Mouse (Mus musculus): ENCODE data around the gene S1pr2. TPM values are rescaled to one million over a fixed set of nuclear protein-coding genes. Genes with fewer than 3 reads are reported as not detected.

Gene S1pr2
- total and polyA plus RNA-seq, 2 experiments from 2014 or later = 4.0 to 5.1 TPM

DNA sequence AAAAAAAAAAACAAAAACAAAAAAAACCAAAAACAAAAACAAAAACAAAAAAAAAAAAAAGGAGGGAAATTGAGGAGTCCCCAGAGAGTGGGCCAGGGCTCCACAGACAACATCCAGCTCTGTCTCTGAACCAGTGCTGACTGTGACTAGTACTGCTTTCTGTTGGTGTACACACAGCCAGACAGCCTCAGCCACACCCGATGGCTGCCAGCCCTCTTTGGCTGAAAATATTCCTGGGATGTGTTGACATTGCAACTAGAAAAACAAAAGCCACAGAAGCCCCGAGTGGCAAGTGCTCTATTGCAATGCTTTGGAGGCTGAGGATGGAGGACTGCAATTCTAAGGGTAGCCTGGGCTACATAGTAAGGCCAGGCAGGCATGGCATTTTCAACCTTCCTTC is 33.8 kb upstream of the S1pr2 start:
- DNase-seq (no peak), ATAC-seq (no peak)
- Histone ChIP-seq H3K27me3 (ENCODE audit: insufficient read depth, low read length) (peaks cover 6% of the 10 kb centered on the region; the same call in 1 of the 2 replicates), H3K27ac (ENCODE audit: low read depth, low read length) (no peak overlapping the region), H3K9me3 (ENCODE audit: low read length) (no peaks in the 10 kb centered on the region), H3K4me3 (ENCODE audit: low read depth, low read length) (no peak overlapping the region), H3K36me3 (ENCODE audit: insufficient read depth) (peaks cover 34% of the 10 kb centered on the region), H3K9ac (no peak overlapping the region), H3K4me1 (ENCODE audit: insufficient read depth) (no peaks in the 10 kb centered on the region), H3K4me2 (ENCODE audit: low read depth) (no peak overlapping the region)
- WGBS = 65% methylated on average over 2 of the region's 2 CpGs
- no peak for TF ChIP-seq CTCF (IDR thresholded peaks at IDR 0.05; ENCODE audit: low read depth)

- DNase-seq (no peak), ATAC-seq (no peak)
- TF ChIP-seq CTCF (IDR thresholded peaks at IDR 0.05; ENCODE audit: low read depth) = no peak
- no peaks in the 10 kb centered on the region for H3K4me1 ChIP-seq (ENCODE audit: insufficient read depth)
- no peak overlapping the region for H3K9ac ChIP-seq
- 78% methylated on average over 7 of the region's 7 CpGs for WGBS
- no peak overlapping the region for H3K4me3 ChIP-seq (ENCODE audit: low read depth, low read length)
- peaks cover 44% of the 10 kb centered on the region for H3K36me3 ChIP-seq (ENCODE audit: insufficient read depth)
- no peak overlapping the region for H3K27ac ChIP-seq (ENCODE audit: low read depth, low read length)
- H3K4me2 ChIP-seq (ENCODE audit: low read depth) = no peak overlapping the region
- no peaks in the 10 kb centered on the region for H3K9me3 ChIP-seq (ENCODE audit: low read length)
- H3K27me3 ChIP-seq (ENCODE audit: insufficient read depth, low read length) = no peaks in the 10 kb centered on the region
Observed at GRCm38 (mm10) chr9:21008007-21008406, 31.4 kb upstream of the S1pr2 start.

GRCm38 (mm10) chr9:21007313-21007952 is 30.9 kb upstream of the S1pr2 start:
- no peaks in the 10 kb centered on the region for H3K9me3 ChIP-seq (ENCODE audit: low read length)
- H3K4me3 ChIP-seq (ENCODE audit: low read depth, low read length) = no peak overlapping the region
- no peak overlapping the region for H3K9ac ChIP-seq
- no peak for ATAC-seq
- H3K27ac ChIP-seq (ENCODE audit: low read depth, low read length) = no peak overlapping the region
- H3K36me3 ChIP-seq (ENCODE audit: insufficient read depth) = peaks cover 44% of the 10 kb centered on the region
- H3K4me2 ChIP-seq (ENCODE audit: low read depth) = no peak overlapping the region
- 94% methylated on average over 10 of the region's 10 CpGs for WGBS
- H3K4me1 ChIP-seq (ENCODE audit: insufficient read depth) = no peaks in the 10 kb centered on the region
- DNase-seq = no peak
- no peak for TF ChIP-seq CTCF (IDR thresholded peaks at IDR 0.05; ENCODE audit: low read depth)
- no peaks in the 10 kb centered on the region for H3K27me3 ChIP-seq (ENCODE audit: insufficient read depth, low read length)

GRCm38 (mm10) chr9:21002627-21003551 is 26.3 kb upstream of the S1pr2 start, which contains the start of gene Mrpl4:
Mrpl4 (plus strand) TSS chr9:21002738.
- Histone ChIP-seq H3K27ac (ENCODE audit: low read depth, low read length) (peak within 1 kb of the TSS; percentile 82), H3K4me2 (ENCODE audit: low read depth) (peak within 1 kb of the TSS; percentile 83), H3K9me3 (ENCODE audit: low read length) (no peaks in the 10 kb centered on the region), H3K4me3 (ENCODE audit: low read depth, low read length) (peak within 1 kb of the TSS; percentile 68), H3K4me1 (ENCODE audit: insufficient read depth) (no peaks in the 10 kb centered on the region), H3K27me3 (ENCODE audit: insufficient read depth, low read length) (no peaks in the 10 kb centered on the region), H3K9ac (peak within 1 kb of the TSS; percentile 69), H3K36me3 (ENCODE audit: insufficient read depth) (peaks cover 31% of the 10 kb centered on the region)
- WGBS = 1% methylated on average over 72 of the region's 72 CpGs
- peak; percentile 96 for DNase-seq
- TF ChIP-seq CTCF (IDR thresholded peaks at IDR 0.05; ENCODE audit: low read depth) = no peak
- ATAC-seq = peak; percentile 94

- Histone ChIP-seq H3K4me1 (ENCODE audit: insufficient read depth) (no peaks in the 10 kb centered on the region), H3K27ac (ENCODE audit: low read depth, low read length) (peak overlapping the region; percentile 82), H3K27me3 (ENCODE audit: insufficient read depth, low read length) (no peaks in the 10 kb centered on the region), H3K9me3 (ENCODE audit: low read length) (no peaks in the 10 kb centered on the region), H3K4me3 (ENCODE audit: low read depth, low read length) (peak overlapping the region; percentile 68), H3K9ac (peak overlapping the region; percentile 69), H3K36me3 (ENCODE audit: insufficient read depth) (peaks cover 25% of the 10 kb centered on the region), H3K4me2 (ENCODE audit: low read depth) (peak overlapping the region; percentile 83)
- DNase-seq (no peak), ATAC-seq (peak; percentile 25)
- TF ChIP-seq CTCF (IDR thresholded peaks at IDR 0.05; ENCODE audit: low read depth) = no peak
- WGBS = 6% methylated on average over 7 of the region's 7 CpGs
Observed at GRCm38 (mm10) chr9:21002270-21002626, 25.7 kb upstream of the S1pr2 start.

GRCm38 (mm10) chr9:21001651-21002200 is 25.1 kb upstream of the S1pr2 start:
- peaks cover 20% of the 10 kb centered on the region for H3K36me3 ChIP-seq (ENCODE audit: insufficient read depth)
- DNase-seq (peak; percentile 3), ATAC-seq (no peak)
- H3K4me1 ChIP-seq (ENCODE audit: insufficient read depth) = no peaks in the 10 kb centered on the region
- H3K27me3 ChIP-seq (ENCODE audit: insufficient read depth, low read length) = no peaks in the 10 kb centered on the region
- H3K27ac ChIP-seq (ENCODE audit: low read depth, low read length) = peak overlapping the region; percentile 82; the same call in 1 of the 2 replicates
- TF ChIP-seq CTCF (IDR thresholded peaks at IDR 0.05; ENCODE audit: low read depth) = no peak
- H3K4me3 ChIP-seq (ENCODE audit: low read depth, low read length) = peak overlapping the region; percentile 68; the same call in 1 of the 2 replicates
- peak overlapping the region; percentile 83; the same call in 1 of the 2 replicates for H3K4me2 ChIP-seq (ENCODE audit: low read depth)
- H3K9me3 ChIP-seq (ENCODE audit: low read length) = no peaks in the 10 kb centered on the region
- no peak overlapping the region for H3K9ac ChIP-seq
- 76% methylated on average over 6 of the region's 6 CpGs for WGBS

Data from forebrain, postnatal 0 days (tissue).